Mouse (Mus musculus) heart, adult 8-10 months (tissue): ENCODE measurements around the gene Gm5244. TPM values are rescaled to one million over a fixed set of nuclear protein-coding genes. Genes with fewer than 3 reads are reported as not detected.

ENCODE experiments used
- total RNA-seq, 4 experiments: library from RNA; stranded (reverse); gene quantifications; 2 replicates each; pipeline ENCODE4 v1.2.4; 2022

The Gm5244 gene
- total RNA-seq, 4 experiments from 2014 or later: not detected

Other genes with a start within 250 kb of the Gm5244 start
- not detected for gene Gm4952, start 246.7 kb upstream of the Gm5244 start, total RNA-seq
- not detected for gene Glyat, start 213.4 kb upstream of the Gm5244 start, total RNA-seq
- gene Olfr1442, start 176.2 kb upstream of the Gm5244 start, total RNA-seq: not detected
- not detected for gene Olfr1443, start 168.6 kb upstream of the Gm5244 start, total RNA-seq
- gene Keg1, start 150.9 kb upstream of the Gm5244 start, total RNA-seq: not detected
- 1 to 10 TPM in 1 of 4 experiments, under 1 TPM in 3; 0.52 to 1.9 (median 0.95) TPM for gene Cntf, start 81.0 kb upstream of the Gm5244 start, total RNA-seq
- gene Zfp91, start 50.6 kb upstream of the Gm5244 start, total RNA-seq: 10 to 100 TPM; 75.1 to 88.7 (median 81.0) TPM
- 1 to 10 TPM in 1 of 4 experiments, under 1 TPM in 3; 0.60 to 1.1 (median 0.71) TPM for gene Lpxn, start 50.5 kb upstream of the Gm5244 start, total RNA-seq
- gene Olfr1444, start 10.6 kb downstream of the Gm5244 start, total RNA-seq: not detected
- gene Olfr1445, start 37.2 kb downstream of the Gm5244 start, total RNA-seq: not detected
- gene Olfr1446, start 46.8 kb downstream of the Gm5244 start, total RNA-seq: not detected
- not detected for gene Olfr1447, start 57.1 kb downstream of the Gm5244 start, total RNA-seq
- not detected for gene Olfr1448, start 77.7 kb downstream of the Gm5244 start, total RNA-seq
- gene Olfr1449, start 84.2 kb downstream of the Gm5244 start, total RNA-seq: not detected
- gene Olfr1450, start 103.6 kb downstream of the Gm5244 start, total RNA-seq: not detected
- gene Olfr1451, start 148.3 kb downstream of the Gm5244 start, total RNA-seq: not detected
- not detected for gene Olfr1453, start 181.6 kb downstream of the Gm5244 start, total RNA-seq
- gene Olfr1454, start 213.9 kb downstream of the Gm5244 start, total RNA-seq: not detected